Mouse (Mus musculus) thymus, adult 2 months (tissue): Measurements from ENCODE around the gene Tspan2. TPM values are rescaled to one million over a fixed set of nuclear protein-coding genes. Genes with fewer than 3 reads are reported as not detected.

Experiments used
- DNase-seq: peaks from one replicate; pipeline ENCODE4 v3.0.0; 2021
- H3K27ac ChIP-seq: fragments of 200-500 bp; 2 replicates; pipeline ENCODE4 v1.5.1; 2012; ENCODE audit warnings: low read length, control low read depth; ENCODE audit not compliant: control insufficient read depth, insufficient read depth
- H3K27me3 ChIP-seq: fragments of 200-500 bp; 2 replicates; pipeline ENCODE4 v1.6.1; 2012; ENCODE audit warnings: mild to moderate bottlenecking, low read length, moderate library complexity, mixed read lengths; ENCODE audit not compliant: control insufficient read depth, insufficient read depth
- H3K36me3 ChIP-seq: fragments of 200-500 bp; 2 replicates; pipeline ENCODE4 v1.6.1; 2012; ENCODE audit warnings: mild to moderate bottlenecking, low read length, moderate library complexity; ENCODE audit not compliant: control insufficient read depth, insufficient read depth
- H3K4me1 ChIP-seq: fragments of 200-500 bp; replicated peaks from 2 replicates; pipeline ENCODE4 v1.6.1; 2012; ENCODE audit warnings: low read length; ENCODE audit not compliant: control insufficient read depth, insufficient read depth
- H3K4me3 ChIP-seq: fragments of 200-500 bp; 2 replicates; pipeline ENCODE4 v1.5.1; 2012; ENCODE audit warnings: mild to moderate bottlenecking, low read length, control low read depth, moderate library complexity; ENCODE audit not compliant: control insufficient read depth, insufficient read depth
- CTCF ChIP-seq: fragments of 200-500 bp; IDR thresholded peaks from 2 replicates; pipeline ENCODE4 v1.5.1; 2012; ENCODE audit warnings: mild to moderate bottlenecking, control low read depth, low read length, moderate library complexity, borderline replicate concordance; ENCODE audit not compliant: control insufficient read depth, poor library complexity, insufficient read depth; ENCODE audit errors: extremely low read depth
- POLR2A ChIP-seq: fragments of 200-500 bp; IDR thresholded peaks from 2 replicates; pipeline ENCODE4 v1.6.1; 2012; ENCODE audit warnings: mild to moderate bottlenecking, low read length, control low read depth, moderate library complexity; ENCODE audit not compliant: control insufficient read depth, poor library complexity, insufficient read depth; ENCODE audit errors: extremely low read depth
- WGBS: fragments of 180-500 bp; shearing (Covaris S2); methylation state at CpG from one replicate; pipeline ENCODE4 v1.1.7; 2018; 5-methylcytosine and 5-hydroxymethylcytosine counted together
- polyA plus RNA-seq: library from polyadenylated mRNA; depleted of rRNA; stranded (reverse); fragments of >200 nt; gene quantifications from 2 replicates; pipeline ENCODE4 v1.2.3, GENCODE M21; 2012

Gene Tspan2
- polyA plus RNA-seq, 1 experiment = 7.5 TPM

DNA sequence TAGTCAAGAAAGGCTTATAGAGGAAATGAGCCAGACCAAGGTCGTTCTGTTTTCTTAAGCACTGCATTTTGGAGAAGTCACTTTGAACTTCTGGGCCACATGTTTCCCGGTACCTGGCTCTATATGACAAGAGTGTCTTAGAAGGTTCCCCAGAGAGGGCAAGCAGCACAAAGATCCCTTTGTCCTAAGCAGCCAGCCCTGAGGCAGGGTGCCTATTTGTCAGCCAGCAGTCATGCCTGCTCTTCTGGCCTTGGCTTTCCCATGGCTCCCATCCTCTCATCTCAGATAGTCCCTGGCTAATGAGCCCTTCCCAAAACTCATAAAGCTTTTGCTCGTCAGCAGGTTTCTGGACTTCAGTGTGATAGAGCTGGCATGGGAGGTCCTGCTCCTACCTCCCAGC lies 25.9 kb downstream of the Tspan2 start:
- Histone ChIP-seq H3K27ac (no peak overlapping the region), H3K4me3 (no peak overlapping the region), H3K36me3 (peaks cover 28% of the 10 kb centered on the region), H3K27me3 (no peaks in the 10 kb centered on the region), H3K4me1 (peaks cover 19% of the 10 kb centered on the region)
- DNase-seq = no peak
- WGBS = 76% methylated on average over 3 of the region's 3 CpGs
- TF ChIP-seq POLR2A (no peak), CTCF (no peak)

DNA sequence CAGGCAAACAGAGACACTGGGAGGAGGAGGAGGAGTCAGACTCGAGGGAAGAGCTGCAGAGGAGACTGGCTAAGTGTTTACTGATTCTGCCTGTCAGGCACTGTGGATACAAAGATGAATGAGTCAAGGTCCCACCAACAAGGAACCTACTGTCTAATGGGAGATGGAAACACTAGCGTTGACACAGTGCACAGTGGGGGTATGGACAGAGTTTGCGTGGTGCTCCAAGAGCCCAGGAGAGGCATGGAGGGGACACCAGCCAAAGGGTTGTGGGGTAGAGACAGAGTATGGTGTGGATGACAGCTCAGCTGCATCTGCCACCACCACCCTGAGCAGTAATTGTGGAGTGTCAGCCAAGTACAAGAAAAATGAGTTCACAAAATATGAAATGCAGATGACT lies 28.1 kb downstream of the Tspan2 start:
- no peak for DNase-seq
- TF ChIP-seq CTCF (no peak), POLR2A (no peak)
- no peaks in the 10 kb centered on the region for H3K27me3 ChIP-seq
- H3K4me3 ChIP-seq = no peak overlapping the region
- WGBS = 89% methylated on average over 3 of the region's 3 CpGs
- no peak overlapping the region for H3K27ac ChIP-seq
- H3K36me3 ChIP-seq = peaks cover 38% of the 10 kb centered on the region
- no peaks in the 10 kb centered on the region; the same call in 1 of the 2 replicates for H3K4me1 ChIP-seq

DNA sequence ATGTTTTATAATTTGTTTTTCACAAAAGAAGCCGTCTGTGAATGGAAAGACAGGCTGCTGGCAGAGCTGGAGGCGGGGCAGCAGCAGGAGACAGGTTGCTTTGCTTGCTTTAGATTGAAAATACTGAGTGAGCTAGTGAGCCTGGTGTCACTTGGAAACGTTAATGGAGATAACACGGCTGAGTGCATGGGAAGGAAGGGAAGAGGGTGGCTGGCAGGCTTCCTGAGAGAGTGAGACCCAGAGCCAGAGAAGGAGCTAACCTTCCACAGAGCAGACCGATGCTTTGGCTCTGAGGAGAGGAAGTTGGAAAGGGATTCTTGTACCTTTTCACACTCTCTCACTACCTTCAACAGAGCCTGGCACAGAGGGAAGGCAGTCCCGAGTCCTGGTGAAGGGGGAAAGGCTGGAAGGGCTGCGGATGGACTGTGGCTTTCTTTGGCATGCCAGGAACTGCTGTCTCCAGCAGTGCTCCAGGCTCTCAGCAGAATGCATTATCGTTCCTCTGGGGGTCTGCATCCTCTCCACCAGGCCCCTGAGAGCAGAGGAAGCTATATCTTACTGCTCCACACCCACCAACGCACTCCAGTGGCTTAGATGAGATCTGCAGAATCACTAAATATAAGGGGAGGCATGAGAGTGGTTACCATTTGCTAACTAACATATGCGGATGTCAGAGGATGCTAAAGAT lies 29.5 kb downstream of the Tspan2 start:
- DNase-seq = no peak
- 87% methylated on average over 10 of the region's 10 CpGs for WGBS
- TF ChIP-seq POLR2A (no peak), CTCF (no peak)
- H3K27me3 ChIP-seq = no peaks in the 10 kb centered on the region
- no peak overlapping the region for H3K27ac ChIP-seq
- H3K36me3 ChIP-seq = peaks cover 38% of the 10 kb centered on the region
- no peaks in the 10 kb centered on the region; the same call in 1 of the 2 replicates for H3K4me1 ChIP-seq
- H3K4me3 ChIP-seq = no peak overlapping the region

GRCm38 (mm10) chr3:102764850-102765249 lies 30.5 kb downstream of the Tspan2 start:
- DNase-seq = no peak
- 96% methylated on average over 7 of the region's 7 CpGs for WGBS
- no peaks in the 10 kb centered on the region for H3K27me3 ChIP-seq
- TF ChIP-seq POLR2A = no peak
- no peak for TF ChIP-seq CTCF
- H3K4me3 ChIP-seq = no peak overlapping the region
- peaks cover 2% of the 10 kb centered on the region; the same call in 1 of the 2 replicates for H3K4me1 ChIP-seq
- H3K27ac ChIP-seq = no peak overlapping the region
- H3K36me3 ChIP-seq = peaks cover 29% of the 10 kb centered on the region

DNA sequence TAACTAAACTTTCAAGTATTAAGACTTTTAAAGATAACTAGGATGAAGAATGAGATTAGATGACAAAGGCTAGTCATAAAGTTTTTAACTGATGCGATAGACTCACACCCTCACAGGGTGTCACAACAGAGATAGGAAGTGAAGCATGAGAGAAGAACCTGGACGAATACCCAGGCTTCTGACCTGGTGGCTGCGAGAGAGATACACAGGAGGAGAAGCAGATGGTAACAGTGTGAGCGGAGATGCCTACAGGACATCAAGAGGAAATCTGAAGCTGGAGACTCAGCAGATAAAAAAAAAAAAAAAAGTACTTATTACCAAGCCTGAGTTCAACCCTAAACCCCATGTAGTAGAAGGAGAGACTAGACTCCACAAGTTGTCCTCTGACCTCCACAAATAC lies 38.7 kb downstream of the Tspan2 start:
- no peak for DNase-seq
- WGBS = 95% methylated on average over 4 of the region's 4 CpGs
- TF ChIP-seq POLR2A = no peak
- TF ChIP-seq CTCF = no peak
- Histone ChIP-seq H3K36me3 (no peaks in the 10 kb centered on the region; the same call in 1 of the 2 replicates), H3K4me3 (no peak overlapping the region), H3K27ac (no peak overlapping the region), H3K4me1 (peaks cover 2% of the 10 kb centered on the region; the same call in 1 of the 2 replicates), H3K27me3 (no peaks in the 10 kb centered on the region)

DNA sequence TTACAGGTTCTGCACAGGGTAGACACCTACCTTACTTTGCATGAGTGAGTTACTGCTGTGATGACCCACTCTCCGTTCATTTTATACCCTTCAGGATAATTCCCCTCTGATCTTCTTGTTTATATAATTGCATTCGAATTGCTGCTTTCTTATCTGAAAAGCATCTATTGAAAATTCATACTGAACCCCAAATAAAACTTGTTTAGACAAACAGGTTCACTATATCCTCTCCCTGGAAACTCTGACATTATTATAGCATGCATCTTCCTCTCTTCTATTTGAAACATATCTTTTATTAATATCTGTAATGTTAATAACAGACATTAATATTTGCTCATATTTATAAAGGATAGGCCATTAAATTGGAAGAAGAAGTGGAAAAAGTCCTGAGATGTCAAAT lies 48.3 kb downstream of the Tspan2 start, which contains the start of gene Tshb:
Gene Tshb (minus strand): TSS at position 101 of the 400 bp plus-strand sequence.
- peaks cover 7% of the 10 kb centered on the region for H3K4me1 ChIP-seq
- H3K4me3 ChIP-seq = no peak within 1 kb of the TSS
- 92% methylated on average over 2 of the region's 2 CpGs for WGBS
- TF ChIP-seq CTCF (no peak), POLR2A (no peak)
- no peaks in the 10 kb centered on the region for H3K27me3 ChIP-seq
- no peak within 1 kb of the TSS for H3K27ac ChIP-seq
- H3K36me3 ChIP-seq = no peaks in the 10 kb centered on the region
- DNase-seq = no peak
